Mouse (Mus musculus) E14TG2a.4 (cell line): ENCODE measurements around the gene Tmem245.

Source experiments
- CTCF ChIP-seq: conservative IDR thresholded peaks from 2 replicates; pipeline ENCODE4 v1.5.1; 2014; ENCODE audit warnings: low read length
- NANOG ChIP-seq: IDR thresholded peaks from 2 replicates; pipeline ENCODE4 v1.6.1; 2014; ENCODE audit warnings: borderline replicate concordance, low read length, mixed read lengths
- POU5F1 ChIP-seq: IDR thresholded peaks from 2 replicates; pipeline ENCODE4 v1.6.1; 2014; ENCODE audit warnings: low read length, borderline replicate concordance

GRCm38 (mm10) chr4:56824231-56824630 is 123.0 kb downstream of the Tmem245 start:
- TF ChIP-seq CTCF (no peak), NANOG (no peak), POU5F1 (no peak)
